Mouse (Mus musculus) heart, postnatal 0 days (tissue): Measurements from ENCODE around the gene Ebf4. TPM values are rescaled to one million over a fixed set of nuclear protein-coding genes. Genes with fewer than 3 reads are reported as not detected.

Source experiments
- ATAC-seq: fragments of 200-750 bp; cut with Nextera tagmentation; 2 replicates; pipeline ENCODE4 v1.8.0; 2017; ENCODE audit warnings: low read depth, moderate number of reproducible peaks, moderate library complexity; ENCODE audit not compliant: insufficient read depth
- DNase-seq: peaks from one replicate; pipeline ENCODE4 v3.0.0-alpha.2; 2016; ENCODE audit warnings: low spot score
- H3K27ac ChIP-seq: fragments of 300-500 bp; sonication (generic); 2 replicates; pipeline ENCODE4 v1.5.1; 2014; ENCODE audit warnings: low read depth, mild to moderate bottlenecking
- H3K27me3 ChIP-seq: fragments of 300-500 bp; sonication (generic); 2 replicates; pipeline ENCODE4 v1.6.1; 2014; ENCODE audit warnings: low read length, mixed read lengths; ENCODE audit not compliant: control insufficient read depth, insufficient read depth
- H3K36me3 ChIP-seq: fragments of 300-500 bp; sonication (generic); replicated peaks from 2 replicates; pipeline ENCODE4 v1.6.1; 2014; ENCODE audit warnings: low read length, mixed read lengths; ENCODE audit not compliant: control insufficient read depth, insufficient read depth
- H3K4me1 ChIP-seq: fragments of 300-500 bp; sonication (generic); 2 replicates; pipeline ENCODE4 v1.6.1; 2014; ENCODE audit warnings: antibody characterized with exemption; ENCODE audit not compliant: control insufficient read depth, insufficient read depth
- H3K4me2 ChIP-seq: fragments of 300-500 bp; sonication (generic); 2 replicates; pipeline ENCODE4 v1.6.1; 2014; ENCODE audit warnings: low read depth, mild to moderate bottlenecking, low read length, moderate library complexity
- H3K4me3 ChIP-seq: fragments of 300-500 bp; sonication (generic); 2 replicates; pipeline ENCODE4 v1.5.1; 2014; ENCODE audit warnings: low read depth, low read length
- H3K9ac ChIP-seq: fragments of 300-500 bp; sonication (generic); replicated peaks from 2 replicates; pipeline ENCODE4 v1.6.1; 2014; ENCODE audit warnings: low read depth, low read length, mixed read lengths
- H3K9me3 ChIP-seq: fragments of 300-500 bp; sonication (generic); replicated peaks from 2 replicates; pipeline ENCODE4 v1.6.1; 2016; ENCODE audit warnings: low read length; ENCODE audit not compliant: control insufficient read depth
- CTCF ChIP-seq: IDR thresholded peaks from 2 replicates; pipeline ENCODE4 v1.5.1; 2016; ENCODE audit warnings: antibody characterized with exemption, control low read depth, low read depth
- EP300 ChIP-seq: IDR thresholded peaks from 2 replicates; pipeline ENCODE4 v1.6.1; 2016; ENCODE audit warnings: antibody characterized with exemption, low read depth
- WGBS: fragments of 180-500 bp; shearing (Covaris S2); extraction: QIAGEN DNeasy Blood & Tissue Kit; methylation state at CpG from one replicate; pipeline ENCODE4 v1.1.7; 2014; 5-methylcytosine and 5-hydroxymethylcytosine counted together
- polyA plus RNA-seq: library from polyadenylated mRNA; unstranded; fragments of >200 nt; fragmentation: Nextera tagmentation; extraction: Ambion mirVana; gene quantifications from 2 replicates; pipeline ENCODE4 v1.2.1, GENCODE M21; 2015
- total RNA-seq: library from RNA; depleted of rRNA; stranded (reverse); fragments of >200 nt; gene quantifications from 2 replicates; pipeline ENCODE4 v1.2.3, GENCODE M21; 2014; ENCODE audit warnings: low replicate concordance

Ebf4 gene
- total and polyA plus RNA-seq, 2 experiments from 2014 or later, result 0.16 to 1.1 TPM

DNA sequence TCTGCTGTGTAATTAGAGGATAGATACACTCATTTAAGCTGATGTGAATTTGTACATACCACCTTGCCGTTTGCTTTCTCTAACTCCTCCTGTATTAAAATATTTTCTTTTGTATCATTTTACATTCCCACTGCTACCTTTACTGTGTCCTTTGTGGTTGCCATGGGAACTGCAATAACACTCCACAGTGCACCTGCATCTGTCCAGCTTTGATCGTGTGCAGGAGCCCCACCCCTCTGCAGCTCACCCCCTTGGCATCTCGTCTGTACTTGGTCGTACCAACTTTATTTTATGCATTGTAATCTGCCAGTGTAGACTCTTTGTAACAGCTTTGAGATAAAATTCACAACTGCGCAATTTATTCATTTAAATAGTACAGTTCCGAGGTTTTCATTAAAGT is 88.9 kb downstream of the Ebf4 start:
- Histone ChIP-seq H3K9me3 (no peaks in the 10 kb centered on the region), H3K9ac (no peak overlapping the region), H3K4me1 (no peaks in the 10 kb centered on the region), H3K36me3 (no peaks in the 10 kb centered on the region), H3K4me3 (no peak overlapping the region), H3K27me3 (0 out of 2 replicates have a peak, but pooled peaks cover 7% of the 10 kb centered on the region), H3K4me2 (no peak overlapping the region), H3K27ac (no peak overlapping the region)
- no peak for ATAC-seq
- WGBS, result 68% methylated on average over 6 of the region's 6 CpGs
- TF ChIP-seq EP300 (no peak), CTCF (no peak)
- no peak for DNase-seq

DNA sequence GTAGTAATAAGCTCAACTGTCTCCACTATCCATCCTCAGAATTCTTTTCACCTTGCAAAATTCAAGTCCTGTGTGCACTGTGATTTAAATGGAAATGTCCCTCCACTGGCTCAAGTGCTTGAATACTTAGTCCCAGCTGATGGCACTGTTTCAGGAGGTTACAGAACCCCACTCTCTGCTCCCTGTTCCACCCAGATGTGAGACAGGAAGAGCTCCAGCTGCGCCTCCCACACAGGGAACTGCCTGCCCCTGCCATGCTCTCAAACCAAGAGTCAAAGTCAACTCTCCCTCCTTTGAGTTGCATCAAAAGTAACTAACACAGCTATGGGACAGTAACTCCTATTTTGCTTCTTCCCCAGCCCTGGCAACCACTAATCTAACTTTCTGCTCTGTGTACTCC is 91.2 kb downstream of the Ebf4 start:
- 60% methylated on average over 1 of the region's 1 CpGs for WGBS
- Histone ChIP-seq H3K27ac (no peak overlapping the region), H3K27me3 (0 out of 2 replicates have a peak, but pooled peaks cover 6% of the 10 kb centered on the region), H3K9me3 (no peaks in the 10 kb centered on the region), H3K4me2 (no peak overlapping the region), H3K4me3 (no peak overlapping the region), H3K4me1 (no peaks in the 10 kb centered on the region), H3K36me3 (no peaks in the 10 kb centered on the region), H3K9ac (no peak overlapping the region)
- ATAC-seq (no peak), DNase-seq (no peak)
- TF ChIP-seq EP300 (no peak), CTCF (no peak)

DNA sequence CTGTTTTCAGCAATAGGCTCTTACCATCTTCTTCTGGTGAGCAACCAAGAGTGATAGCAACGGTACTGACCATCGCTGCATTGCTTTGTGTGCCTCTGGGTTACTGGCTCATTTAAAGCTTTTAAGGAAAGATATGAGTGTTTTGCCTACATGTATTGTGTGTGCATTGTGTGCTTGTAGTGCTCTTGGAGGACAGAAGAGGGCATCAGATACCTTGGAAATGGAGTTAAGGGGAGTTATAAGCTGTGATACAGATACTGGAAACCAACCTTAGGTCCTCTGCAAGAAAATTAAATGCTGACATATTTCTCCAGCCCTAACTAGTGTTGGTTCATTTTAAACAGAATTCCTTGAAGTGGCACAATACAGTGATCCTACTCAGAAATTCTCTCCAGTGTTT is 93.8 kb downstream of the Ebf4 start:
- WGBS, result 72% methylated on average over 2 of the region's 2 CpGs
- no peak for TF ChIP-seq EP300
- TF ChIP-seq CTCF, result peak; percentile 39
- H3K27me3 ChIP-seq, result no peaks in the 10 kb centered on the region
- no peak overlapping the region for H3K4me2 ChIP-seq
- DNase-seq (no peak), ATAC-seq (no peak)
- no peak overlapping the region for H3K27ac ChIP-seq
- no peaks in the 10 kb centered on the region for H3K9me3 ChIP-seq
- no peak overlapping the region for H3K9ac ChIP-seq
- no peaks in the 10 kb centered on the region for H3K36me3 ChIP-seq
- H3K4me3 ChIP-seq, result no peak overlapping the region
- H3K4me1 ChIP-seq, result no peaks in the 10 kb centered on the region

DNA sequence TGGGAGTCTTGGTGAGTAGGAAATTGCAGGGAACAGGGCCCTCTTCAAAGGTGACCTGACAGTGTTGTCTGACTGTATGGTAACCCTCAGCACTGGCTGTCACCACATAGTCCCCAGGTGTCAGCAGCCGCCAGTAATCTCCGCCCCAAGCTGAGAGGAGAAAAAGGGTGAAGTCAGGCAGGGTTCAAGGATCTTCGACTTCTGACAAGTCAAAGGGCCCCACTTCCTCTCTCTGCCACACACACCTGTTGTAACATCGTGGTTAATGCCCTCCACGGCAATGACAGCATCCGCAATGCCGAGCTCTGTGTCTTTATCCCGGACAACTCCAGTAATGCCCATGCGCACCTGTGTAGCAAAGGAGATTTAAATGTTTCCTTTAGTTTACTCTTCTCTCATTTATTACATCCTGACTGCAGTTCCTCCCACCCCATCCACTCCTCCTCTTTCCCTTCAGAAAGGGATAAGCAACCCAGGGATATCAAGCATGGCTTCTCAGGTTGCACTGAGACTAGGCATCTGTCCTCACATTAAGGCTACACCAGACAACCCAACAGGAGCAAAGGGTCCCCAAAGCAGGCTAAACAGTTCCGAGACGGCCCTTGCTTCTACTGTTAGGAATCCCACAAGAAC is 96.1 kb downstream of the Ebf4 start:
- no peak overlapping the region for H3K27ac ChIP-seq
- H3K4me2 ChIP-seq, result no peak overlapping the region
- 80% methylated on average over 11 of the region's 11 CpGs for WGBS
- 0 out of 2 replicates have a peak, but pooled peaks cover under 1% of the 10 kb centered on the region for H3K27me3 ChIP-seq
- H3K9me3 ChIP-seq, result no peaks in the 10 kb centered on the region
- TF ChIP-seq CTCF (no peak), EP300 (no peak)
- DNase-seq (no peak), ATAC-seq (no peak)
- H3K36me3 ChIP-seq, result no peaks in the 10 kb centered on the region
- no peak overlapping the region for H3K4me3 ChIP-seq
- no peaks in the 10 kb centered on the region for H3K4me1 ChIP-seq
- H3K9ac ChIP-seq, result no peak overlapping the region

DNA sequence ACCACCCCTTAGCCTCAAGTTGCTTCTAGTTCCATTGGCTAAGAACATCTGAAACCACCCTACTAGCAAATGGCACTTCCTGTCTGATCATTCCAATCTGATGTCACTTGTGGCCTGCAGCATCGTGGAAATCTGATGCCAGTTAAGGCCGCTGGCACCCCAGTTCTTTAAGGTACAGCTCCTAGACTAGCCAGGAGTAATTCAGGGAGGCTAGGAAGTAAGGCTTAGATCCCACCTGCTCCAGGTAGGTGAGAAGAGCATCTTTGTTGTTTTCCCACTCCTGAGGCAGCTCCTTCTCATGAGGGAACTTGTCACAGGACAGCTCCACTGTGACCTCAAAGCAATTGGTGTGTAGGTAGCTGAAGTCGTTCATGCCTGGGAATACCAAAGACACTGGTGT is 97.9 kb downstream of the Ebf4 start:
- no peak for ATAC-seq
- Histone ChIP-seq H3K9ac (no peak overlapping the region), H3K4me2 (no peak overlapping the region), H3K36me3 (no peaks in the 10 kb centered on the region), H3K27me3 (peaks cover 11% of the 10 kb centered on the region), H3K9me3 (no peaks in the 10 kb centered on the region), H3K4me3 (no peak overlapping the region), H3K4me1 (peaks cover 10% of the 10 kb centered on the region; the same call in 1 of the 2 replicates), H3K27ac (no peak overlapping the region)
- TF ChIP-seq CTCF, result no peak
- no peak for TF ChIP-seq EP300
- WGBS, result 81% methylated on average over 3 of the region's 3 CpGs
- DNase-seq, result no peak

DNA sequence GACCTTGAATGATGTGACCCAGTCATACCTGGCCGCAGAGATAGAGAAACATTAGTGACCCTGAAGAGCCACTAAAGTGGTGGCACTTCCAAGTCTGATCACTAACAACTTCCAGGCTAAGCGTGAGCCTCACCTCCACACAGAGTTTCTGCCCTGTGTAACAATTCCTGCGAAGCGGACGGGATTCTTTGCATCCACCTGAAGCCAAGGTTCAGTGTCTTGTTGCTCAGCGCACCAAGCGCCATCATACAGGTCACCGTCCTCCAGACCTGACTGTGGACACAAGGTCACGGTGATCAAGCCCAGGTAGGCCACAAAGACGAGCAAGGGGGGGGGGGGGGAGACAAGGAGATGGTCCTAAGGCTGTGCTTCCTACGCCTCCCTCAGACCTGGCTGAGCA is 100.7 kb downstream of the Ebf4 start:
- ATAC-seq, result no peak

More for the DNA sequence above, 100.7 kb downstream of the Ebf4 start:
- Histone ChIP-seq H3K27ac (no peak overlapping the region), H3K4me1 (peaks cover 13% of the 10 kb centered on the region; the same call in 1 of the 2 replicates), H3K27me3 (peaks cover 25% of the 10 kb centered on the region), H3K9me3 (no peaks in the 10 kb centered on the region), H3K36me3 (no peaks in the 10 kb centered on the region), H3K4me2 (no peak overlapping the region), H3K9ac (no peak overlapping the region), H3K4me3 (no peak overlapping the region)
- no peak for TF ChIP-seq CTCF
- WGBS, result 93% methylated on average over 11 of the region's 11 CpGs
- no peak for DNase-seq
